Mouse (Mus musculus): Measurements from ENCODE around the gene Fam241b. TPM values are rescaled to one million over a fixed set of nuclear protein-coding genes. Genes with fewer than 3 reads are reported as not detected.

The Fam241b gene
- total RNA-seq (2023), result 1 to 10 TPM; 3.9 to 4.7 TPM

DNA sequence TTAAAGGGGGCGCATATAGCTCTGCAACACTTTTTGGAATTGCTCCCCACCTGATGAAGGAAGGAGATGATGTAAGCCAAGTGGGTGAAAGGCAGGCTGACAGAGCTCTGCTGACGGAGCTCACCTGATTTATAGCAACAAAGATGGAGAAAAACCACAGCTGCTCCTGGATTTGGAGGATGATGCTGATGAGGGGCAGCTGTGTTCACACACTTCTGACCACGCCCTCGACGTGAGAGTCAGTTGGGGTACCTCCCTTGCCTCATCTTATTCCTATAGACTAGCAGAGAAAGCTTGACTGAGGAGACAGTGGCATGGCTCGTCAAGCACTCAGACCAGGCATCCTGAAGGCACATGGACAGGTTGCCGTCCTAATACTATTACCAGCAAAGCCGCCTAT lies at the start of gene Fam241b:
Gene Fam241b, minus strand, starts transcription at position 101 of the 400 bp plus-strand sequence.

DNA sequence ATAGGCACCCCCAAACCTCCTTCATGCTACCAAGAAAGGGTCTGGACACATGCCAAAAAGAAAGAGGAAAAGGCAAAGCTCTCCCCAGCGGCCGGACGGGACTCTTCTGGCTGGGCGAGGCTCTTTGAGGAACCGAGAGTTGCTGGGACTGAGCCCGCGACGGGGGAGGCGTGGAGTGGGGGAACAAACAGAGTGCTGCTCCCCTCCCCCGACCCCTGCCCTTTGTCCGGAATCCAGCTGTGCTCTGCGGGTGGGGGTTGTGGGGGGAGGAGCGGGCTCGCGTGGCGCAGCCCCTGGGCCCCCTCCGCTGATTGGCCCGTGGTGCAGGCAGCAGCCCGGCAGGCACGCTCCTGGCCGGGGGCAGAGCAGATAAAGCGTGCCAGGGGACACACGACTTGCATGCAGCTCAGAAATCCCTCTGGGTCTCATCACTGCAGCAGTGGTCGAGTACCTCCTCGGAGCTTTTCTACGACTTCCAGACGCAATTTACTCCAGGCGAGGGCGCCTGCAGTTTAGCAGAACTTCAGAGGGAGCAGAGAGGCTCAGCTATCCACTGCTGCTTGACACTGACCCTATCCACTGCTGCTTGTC lies 10.9 kb downstream of the Fam241b start, which contains the start of gene Neurog3:
Gene Neurog3, plus strand, starts transcription at position 400 of the 591 bp plus-strand sequence.

Other genes with a start within 250 kb of the Fam241b start
- gene Col13a1, start 164.8 kb downstream of the Fam241b start, total RNA-seq (2023), result under 1 TPM in 1 of 2 experiments, not detected in 1; 0.27 TPM
- gene Neurog3, start 10.8 kb downstream of the Fam241b start, total RNA-seq (2023), result not detected
- 10 to 100 TPM in 1 of 2 experiments, 1 to 10 TPM in 1; 7.3 to 14.1 TPM for gene Tspan15, start 87.3 kb upstream of the Fam241b start, total RNA-seq (2023)
- not detected for gene Tacr2, start 108.5 kb upstream of the Fam241b start, total RNA-seq (2023)
- 10 to 100 TPM; 86.3 to 98.2 TPM for gene Hk1, start 236.0 kb upstream of the Fam241b start, total RNA-seq (2023)